Mouse (Mus musculus): ENCODE results near the gene Prrc2b. TPM values are rescaled to one million over a fixed set of nuclear protein-coding genes. Genes with fewer than 3 reads are reported as not detected.

Gene Prrc2b
- polyA plus RNA-seq, 1 experiment from 2014 or later: 69.8 TPM

DNA sequence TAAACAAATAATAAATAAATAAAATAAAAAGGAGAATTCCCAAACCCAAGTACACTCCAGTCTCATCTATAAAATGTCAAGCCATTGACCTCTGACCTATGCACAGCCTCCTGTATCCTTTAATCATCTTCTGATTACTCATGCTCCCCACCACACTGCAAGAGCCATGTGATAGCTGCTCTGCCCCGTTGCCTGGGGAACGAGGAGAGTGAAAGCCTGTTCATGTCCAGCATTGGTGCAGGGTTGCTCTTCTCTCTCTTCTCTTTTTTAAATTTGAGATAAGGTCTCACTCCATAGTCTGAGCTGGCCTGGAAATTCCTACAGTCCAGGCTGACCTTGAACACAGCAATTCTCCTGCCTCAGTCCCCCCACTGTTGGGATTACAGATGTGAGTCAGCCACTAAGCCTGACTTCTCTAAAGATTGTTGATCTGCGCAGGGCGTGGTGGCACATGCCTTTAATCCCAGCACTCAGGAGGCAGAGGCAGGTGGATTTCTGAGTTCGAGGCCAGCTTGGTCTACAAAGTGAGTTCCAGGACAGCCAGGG is 4.2 kb upstream of the Prrc2b start:
- WGBS: 65% methylated on average over 5 of the region's 5 CpGs
- ATAC-seq: no peak
- H3K9ac ChIP-seq (ENCODE audit: low read depth, low read length): no peak overlapping the region
- H3K27me3 ChIP-seq (ENCODE audit: control insufficient read depth, insufficient read depth, low read depth, low read length): no peaks in the 10 kb centered on the region
- no peak overlapping the region for H3K4me3 ChIP-seq (ENCODE audit: low read depth, low read length)
- no peak overlapping the region for H3K4me2 ChIP-seq (ENCODE audit: low read length)
- no peak overlapping the region for H3K27ac ChIP-seq (ENCODE audit: low read length)
- no peaks in the 10 kb centered on the region for H3K9me3 ChIP-seq (replicated peaks; ENCODE audit: control insufficient read depth, low read length, poor library complexity, severe bottlenecking)
- peaks cover 7% of the 10 kb centered on the region for H3K4me1 ChIP-seq (ENCODE audit: control insufficient read depth, insufficient read depth, low read length)
- H3K36me3 ChIP-seq (ENCODE audit: control insufficient read depth, insufficient read depth, low read length): no peaks in the 10 kb centered on the region

DNA sequence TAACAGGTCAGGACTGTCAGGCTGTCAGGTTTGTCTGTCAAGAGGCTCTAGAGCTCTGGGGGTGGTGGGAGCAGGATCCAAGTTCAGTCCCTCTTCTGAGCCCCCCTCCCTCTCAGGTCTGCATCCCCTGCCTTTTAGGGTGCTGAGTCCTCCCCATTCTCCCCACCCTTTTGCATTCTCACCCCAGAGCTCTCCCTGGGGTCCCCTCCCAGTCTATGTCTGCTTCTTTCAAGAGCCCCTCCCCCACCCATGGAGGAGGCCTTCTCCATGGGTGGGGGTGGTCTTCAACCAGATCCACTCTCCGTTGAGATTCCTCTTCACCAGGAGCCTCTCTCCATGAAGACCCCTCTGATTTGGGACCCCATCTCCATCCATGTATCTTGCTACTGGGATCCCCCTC is 747 bp upstream of the Prrc2b start:
- no peak for ATAC-seq
- Histone ChIP-seq H3K36me3 (ENCODE audit: control insufficient read depth, insufficient read depth, low read length) (no peaks in the 10 kb centered on the region), H3K9me3 (replicated peaks; ENCODE audit: control insufficient read depth, low read length, poor library complexity, severe bottlenecking) (no peaks in the 10 kb centered on the region), H3K9ac (ENCODE audit: low read depth, low read length) (peak overlapping the region; percentile 99), H3K27me3 (ENCODE audit: control insufficient read depth, insufficient read depth, low read depth, low read length) (no peaks in the 10 kb centered on the region), H3K4me1 (ENCODE audit: control insufficient read depth, insufficient read depth, low read length) (peaks cover 36% of the 10 kb centered on the region), H3K4me3 (ENCODE audit: low read depth, low read length) (peak overlapping the region; percentile 93), H3K4me2 (ENCODE audit: low read length) (peak overlapping the region; percentile 100), H3K27ac (ENCODE audit: low read length) (peak overlapping the region; percentile 99)
- WGBS: 25% methylated on average over 1 of the region's 1 CpGs

DNA sequence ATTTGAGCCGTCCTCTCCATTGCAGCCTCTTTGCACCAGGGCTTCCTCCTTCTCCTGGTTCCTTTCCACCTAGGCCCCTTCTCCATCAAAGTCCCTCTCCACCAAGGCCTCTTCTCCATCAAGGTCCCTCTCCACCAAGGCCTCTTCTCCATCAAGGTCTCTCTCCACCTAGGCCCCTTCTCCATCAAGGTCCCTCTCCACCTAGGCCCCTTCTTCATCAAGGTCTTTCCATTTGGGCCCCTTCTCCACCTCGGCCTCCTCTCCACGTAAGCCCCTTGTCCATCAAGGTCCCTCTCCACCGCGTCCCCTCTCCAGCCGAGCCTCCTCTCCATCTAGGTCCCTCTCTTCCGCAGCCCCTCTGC is 339 bp upstream of the Prrc2b start:
- H3K9ac ChIP-seq (ENCODE audit: low read depth, low read length): peak overlapping the region; percentile 99
- H3K4me3 ChIP-seq (ENCODE audit: low read depth, low read length): peak overlapping the region; percentile 93
- no peaks in the 10 kb centered on the region for H3K9me3 ChIP-seq (replicated peaks; ENCODE audit: control insufficient read depth, low read length, poor library complexity, severe bottlenecking)
- WGBS: 4% methylated on average over 7 of the region's 7 CpGs
- peak; percentile 79 for ATAC-seq
- H3K4me2 ChIP-seq (ENCODE audit: low read length): peak overlapping the region; percentile 100
- H3K27ac ChIP-seq (ENCODE audit: low read length): peak overlapping the region; percentile 99
- H3K27me3 ChIP-seq (ENCODE audit: control insufficient read depth, insufficient read depth, low read depth, low read length): no peaks in the 10 kb centered on the region
- peaks cover 40% of the 10 kb centered on the region for H3K4me1 ChIP-seq (ENCODE audit: control insufficient read depth, insufficient read depth, low read length)
- H3K36me3 ChIP-seq (ENCODE audit: control insufficient read depth, insufficient read depth, low read length): no peaks in the 10 kb centered on the region

DNA sequence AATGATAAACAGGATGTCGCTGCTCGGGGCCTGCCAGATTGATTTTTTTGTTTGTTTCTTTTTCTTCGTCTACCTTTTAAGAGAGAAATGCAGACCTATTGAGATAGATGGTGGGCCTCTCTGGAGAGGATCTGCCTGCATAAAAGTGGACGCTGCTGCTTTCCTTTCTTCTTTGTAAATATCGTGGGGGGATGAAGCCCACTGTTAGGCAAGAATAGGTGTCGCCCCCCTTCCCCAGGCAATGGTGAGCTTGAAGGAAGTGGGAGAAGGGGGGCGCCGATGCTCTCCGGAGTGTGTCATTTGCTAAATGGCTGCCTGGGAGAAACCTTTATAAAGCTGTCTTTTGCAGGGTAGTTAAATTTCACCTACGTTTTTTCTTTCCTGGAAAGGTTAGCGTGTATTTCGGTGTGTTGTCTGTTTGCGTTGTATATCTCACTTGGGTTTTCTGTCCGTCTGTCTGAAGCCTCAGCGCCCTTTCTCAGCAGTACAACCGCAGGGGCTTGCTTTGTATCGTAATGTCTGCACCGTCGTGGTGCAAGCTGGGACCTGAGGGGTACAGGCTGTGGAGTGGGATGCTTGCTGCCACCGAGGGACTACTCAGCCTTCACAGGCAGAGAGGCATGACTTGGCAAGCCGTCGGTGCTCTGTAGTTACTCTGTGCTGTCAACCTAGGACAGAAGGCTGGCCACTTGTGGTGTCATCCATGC is 931 bp downstream of the Prrc2b start:
- H3K36me3 ChIP-seq (ENCODE audit: control insufficient read depth, insufficient read depth, low read length): no peaks in the 10 kb centered on the region
- under 1% methylated on average over 22 of the region's 22 CpGs for WGBS
- H3K27ac ChIP-seq (ENCODE audit: low read length): peak overlapping the region; percentile 99
- peak overlapping the region; percentile 99 for H3K9ac ChIP-seq (ENCODE audit: low read depth, low read length)
- H3K9me3 ChIP-seq (replicated peaks; ENCODE audit: control insufficient read depth, low read length, poor library complexity, severe bottlenecking): no peaks in the 10 kb centered on the region
- ATAC-seq: peak; percentile 40
- H3K4me1 ChIP-seq (ENCODE audit: control insufficient read depth, insufficient read depth, low read length): peaks cover 53% of the 10 kb centered on the region
- H3K27me3 ChIP-seq (ENCODE audit: control insufficient read depth, insufficient read depth, low read depth, low read length): no peaks in the 10 kb centered on the region
- H3K4me2 ChIP-seq (ENCODE audit: low read length): peak overlapping the region; percentile 100
- H3K4me3 ChIP-seq (ENCODE audit: low read depth, low read length): peak overlapping the region; percentile 93

DNA sequence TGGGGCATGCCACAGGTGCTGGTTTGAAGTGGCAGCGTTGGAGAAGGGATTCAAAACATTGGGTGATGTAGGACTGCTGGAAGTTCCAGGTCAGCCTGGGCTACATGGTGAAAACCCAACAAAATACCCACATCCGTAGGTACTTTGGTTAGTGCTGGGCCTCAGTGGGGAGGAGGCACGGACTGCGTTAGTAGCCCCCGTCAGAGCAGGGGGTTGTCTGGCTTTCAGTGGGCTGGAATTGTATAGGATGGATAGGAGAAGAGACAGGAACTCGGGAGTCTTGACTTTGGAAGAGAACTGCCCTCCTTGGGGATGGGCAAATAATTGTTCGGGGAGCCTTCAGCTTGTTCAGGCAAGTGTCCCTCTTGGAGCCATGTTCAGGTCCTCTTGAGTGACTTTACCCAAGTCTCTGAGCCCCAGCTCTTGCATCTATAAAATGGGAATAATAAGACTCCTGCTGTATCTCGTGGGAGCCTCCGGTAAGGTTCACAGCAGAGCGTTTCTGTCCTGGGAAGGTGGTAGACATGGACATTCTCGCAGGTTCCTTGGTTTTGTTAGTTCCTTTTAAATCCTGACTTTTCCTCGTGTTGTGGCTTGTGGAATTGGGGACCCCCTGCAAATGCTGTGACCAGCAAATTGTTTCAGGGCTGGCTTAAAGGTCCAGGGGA is 1.6 kb downstream of the Prrc2b start:
- no peak; the same call in 1 of the 2 replicates for ATAC-seq
- H3K4me3 ChIP-seq (ENCODE audit: low read depth, low read length): peak overlapping the region; percentile 93
- H3K27ac ChIP-seq (ENCODE audit: low read length): peak overlapping the region; percentile 99
- H3K4me2 ChIP-seq (ENCODE audit: low read length): peak overlapping the region; percentile 100
- peaks cover 60% of the 10 kb centered on the region for H3K4me1 ChIP-seq (ENCODE audit: control insufficient read depth, insufficient read depth, low read length)
- no peaks in the 10 kb centered on the region for H3K36me3 ChIP-seq (ENCODE audit: control insufficient read depth, insufficient read depth, low read length)
- WGBS: 9% methylated on average over 12 of the region's 12 CpGs
- H3K27me3 ChIP-seq (ENCODE audit: control insufficient read depth, insufficient read depth, low read depth, low read length): no peaks in the 10 kb centered on the region
- H3K9me3 ChIP-seq (replicated peaks; ENCODE audit: control insufficient read depth, low read length, poor library complexity, severe bottlenecking): no peaks in the 10 kb centered on the region
- H3K9ac ChIP-seq (ENCODE audit: low read depth, low read length): peak overlapping the region; percentile 99

DNA sequence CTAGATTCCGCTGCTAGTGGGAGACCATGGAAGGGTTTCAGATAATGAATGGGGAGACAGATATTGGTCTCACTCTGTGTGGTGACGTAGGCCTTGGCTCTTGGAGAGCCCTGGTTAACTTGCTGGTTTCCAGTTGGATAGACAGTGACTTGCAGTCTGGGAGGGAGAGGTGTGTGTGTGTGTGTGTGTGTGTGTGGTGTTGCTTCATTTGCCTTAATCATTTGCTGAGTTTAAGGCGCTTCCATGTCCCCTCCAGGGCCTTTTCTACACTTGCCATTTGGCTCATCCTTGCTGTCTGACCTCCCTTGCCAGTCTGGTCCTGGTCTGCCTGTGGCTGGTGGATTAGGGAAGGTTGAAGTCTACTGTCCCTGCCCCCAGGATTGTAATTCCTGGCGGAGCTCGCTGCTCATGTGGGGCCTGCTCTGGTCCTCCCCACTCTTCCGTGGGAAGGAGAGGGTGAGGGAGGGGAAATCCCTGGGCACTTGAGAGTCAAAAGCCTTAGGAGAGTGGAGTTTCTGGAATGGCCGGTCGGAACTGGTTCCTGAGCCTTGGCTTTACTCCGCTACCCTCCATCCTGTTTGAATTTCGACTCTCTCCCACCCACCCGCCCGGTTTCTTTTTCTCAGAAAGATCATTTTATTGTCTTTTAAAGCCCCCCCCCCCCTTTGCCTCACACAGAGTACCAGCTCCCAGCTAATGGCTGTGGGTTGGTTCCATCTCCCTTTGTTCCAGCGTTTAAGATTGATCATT is 2.3 kb downstream of the Prrc2b start:
- Histone ChIP-seq H3K4me2 (ENCODE audit: low read length) (peak overlapping the region; percentile 100), H3K9me3 (replicated peaks; ENCODE audit: control insufficient read depth, low read length, poor library complexity, severe bottlenecking) (no peaks in the 10 kb centered on the region), H3K27ac (ENCODE audit: low read length) (peak overlapping the region; percentile 99), H3K36me3 (ENCODE audit: control insufficient read depth, insufficient read depth, low read length) (no peaks in the 10 kb centered on the region), H3K27me3 (ENCODE audit: control insufficient read depth, insufficient read depth, low read depth, low read length) (no peaks in the 10 kb centered on the region), H3K4me3 (ENCODE audit: low read depth, low read length) (peak overlapping the region; percentile 93), H3K9ac (ENCODE audit: low read depth, low read length) (peak overlapping the region; percentile 99), H3K4me1 (ENCODE audit: control insufficient read depth, insufficient read depth, low read length) (peaks cover 66% of the 10 kb centered on the region)
- 2% methylated on average over 13 of the region's 13 CpGs for WGBS
- ATAC-seq: no peak

DNA sequence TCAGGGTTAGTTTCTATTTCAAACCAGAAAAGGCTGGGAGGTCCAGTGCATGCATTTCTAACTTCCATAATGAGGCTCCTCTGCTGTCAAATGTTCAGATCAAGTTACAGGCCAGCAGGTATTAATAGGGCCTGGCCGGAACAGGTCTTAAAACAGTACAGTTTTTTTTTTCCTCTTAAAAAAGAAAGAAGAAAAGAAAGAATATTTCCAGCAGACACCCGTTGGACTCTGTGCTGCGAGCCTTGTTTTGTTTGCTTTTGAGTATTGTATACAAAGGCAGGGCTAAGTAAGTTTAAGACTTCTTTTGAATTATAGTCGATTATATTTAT is 2.9 kb downstream of the Prrc2b start:
- no peaks in the 10 kb centered on the region for H3K27me3 ChIP-seq (ENCODE audit: control insufficient read depth, insufficient read depth, low read depth, low read length)
- 17% methylated on average over 4 of the region's 4 CpGs for WGBS
- no peak for ATAC-seq
- H3K4me1 ChIP-seq (ENCODE audit: control insufficient read depth, insufficient read depth, low read length): peaks cover 72% of the 10 kb centered on the region
- H3K4me2 ChIP-seq (ENCODE audit: low read length): peak overlapping the region; percentile 100
- H3K27ac ChIP-seq (ENCODE audit: low read length): 0 out of 2 replicates have a peak overlapping the region, but pooled peaks have one; percentile 99
- no peaks in the 10 kb centered on the region for H3K36me3 ChIP-seq (ENCODE audit: control insufficient read depth, insufficient read depth, low read length)
- H3K9ac ChIP-seq (ENCODE audit: low read depth, low read length): peak overlapping the region; percentile 99
- H3K4me3 ChIP-seq (ENCODE audit: low read depth, low read length): peak overlapping the region; percentile 93
- H3K9me3 ChIP-seq (replicated peaks; ENCODE audit: control insufficient read depth, low read length, poor library complexity, severe bottlenecking): no peaks in the 10 kb centered on the region

DNA sequence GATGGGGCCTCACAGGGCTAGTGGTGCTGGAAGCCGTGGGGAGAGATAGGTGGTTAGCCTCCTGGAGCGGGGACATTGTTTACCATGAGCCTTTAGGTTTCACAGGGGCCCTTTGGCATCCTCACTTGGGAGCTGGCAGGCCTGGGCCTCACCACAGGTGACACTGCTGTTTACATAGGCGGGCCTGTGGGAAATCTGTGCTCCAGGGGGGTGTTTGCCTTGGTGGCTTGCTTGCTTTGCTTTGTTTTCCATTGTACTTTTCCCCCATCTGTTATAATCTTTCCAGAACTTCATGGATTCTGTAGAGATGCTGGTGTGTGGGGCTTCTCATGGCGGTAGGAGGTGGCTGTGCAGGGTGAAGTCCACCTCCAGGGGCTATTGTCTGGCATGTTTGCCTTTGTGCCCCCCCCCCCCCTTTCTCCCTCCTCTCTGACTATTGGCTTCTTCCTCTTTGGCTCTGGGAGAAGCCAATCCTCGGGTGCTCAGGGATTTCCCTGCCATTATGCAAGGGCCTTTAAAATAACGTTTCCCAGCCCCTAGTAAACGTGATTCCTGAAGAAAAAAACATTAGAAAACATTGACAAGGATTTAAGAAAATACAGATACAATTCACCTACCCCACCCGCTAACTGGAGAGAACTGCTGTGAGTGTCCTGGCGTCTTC is 3.6 kb downstream of the Prrc2b start:
- Histone ChIP-seq H3K9me3 (replicated peaks; ENCODE audit: control insufficient read depth, low read length, poor library complexity, severe bottlenecking) (no peaks in the 10 kb centered on the region), H3K27me3 (ENCODE audit: control insufficient read depth, insufficient read depth, low read depth, low read length) (no peaks in the 10 kb centered on the region), H3K4me2 (ENCODE audit: low read length) (peak overlapping the region; percentile 100), H3K9ac (ENCODE audit: low read depth, low read length) (peak overlapping the region; percentile 49), H3K4me3 (ENCODE audit: low read depth, low read length) (peak overlapping the region; percentile 93; the same call in 1 of the 2 replicates), H3K27ac (ENCODE audit: low read length) (peak overlapping the region; percentile 36; the same call in 1 of the 2 replicates), H3K4me1 (ENCODE audit: control insufficient read depth, insufficient read depth, low read length) (peaks cover 79% of the 10 kb centered on the region), H3K36me3 (ENCODE audit: control insufficient read depth, insufficient read depth, low read length) (no peaks in the 10 kb centered on the region)
- WGBS: 23% methylated on average over 9 of the region's 9 CpGs
- no peak for ATAC-seq
